Mouse (Mus musculus) ovary, postnatal 10 days (tissue): ENCODE results near the gene Gm13698.
"Not testable (repeated sequence)": the region's sequence is repeated elsewhere in the genome, so short reads cannot be mapped to it uniquely, and the experiment has no call there.

Experiments used
- DNase-seq: peaks from one replicate; pipeline ENCODE4 v3.0.0; 2022; ENCODE audit warnings: low spot score

Gene Gm13698

DNA sequence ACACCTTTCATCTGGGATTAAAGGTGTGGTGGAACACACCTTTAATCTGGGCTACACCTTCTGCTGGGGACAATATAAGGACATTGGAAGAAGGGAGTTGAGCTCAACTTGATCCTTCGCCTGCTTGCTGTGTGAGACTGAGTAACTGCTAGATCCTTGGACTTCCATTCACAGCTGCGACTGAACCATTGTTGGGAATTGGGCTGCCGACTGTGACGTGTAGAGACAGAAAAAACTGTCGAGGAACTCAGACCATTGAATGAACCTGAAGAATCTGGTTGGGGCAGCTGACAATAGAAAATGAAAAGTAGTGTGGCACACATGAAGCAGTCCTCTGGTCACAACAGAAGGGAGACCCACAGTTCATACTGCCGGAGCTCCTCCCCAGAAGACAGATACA, at the start of gene Gm13698:
Gm13698 (plus strand) TSS at position 301 of the 400 bp plus-strand sequence.
- not testable (repeated sequence) for DNase-seq

DNA sequence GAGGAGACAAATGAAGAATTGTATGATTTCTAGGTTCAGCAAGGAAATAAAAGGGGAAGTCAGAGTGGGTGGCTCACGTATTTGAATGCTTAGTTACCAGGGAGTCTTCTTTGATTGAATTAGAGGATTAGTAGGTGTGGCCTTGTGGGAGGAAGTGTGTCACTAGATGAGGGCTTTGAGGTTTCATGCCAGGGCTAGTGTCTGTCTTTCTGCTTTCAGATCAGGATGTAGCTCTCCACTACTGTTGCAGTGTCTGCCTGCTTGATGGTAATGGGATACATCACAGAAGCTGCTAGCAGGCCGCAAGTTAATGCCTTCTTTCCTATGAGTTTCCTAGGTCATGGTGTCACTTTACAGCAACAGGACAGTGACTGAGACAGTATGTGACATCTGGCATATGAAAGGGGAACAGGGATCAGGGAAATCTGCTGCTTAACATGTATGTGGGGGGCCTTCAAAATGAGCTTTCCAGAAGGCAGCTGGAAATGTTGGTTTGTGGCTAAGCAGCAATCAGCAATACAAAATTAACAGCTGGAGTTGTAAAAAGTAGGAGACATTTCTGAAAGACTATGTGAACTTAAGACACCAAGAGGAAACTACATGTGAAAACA, 25.9 kb upstream of the Gm13698 start:
- DNase-seq, result no peak

DNA sequence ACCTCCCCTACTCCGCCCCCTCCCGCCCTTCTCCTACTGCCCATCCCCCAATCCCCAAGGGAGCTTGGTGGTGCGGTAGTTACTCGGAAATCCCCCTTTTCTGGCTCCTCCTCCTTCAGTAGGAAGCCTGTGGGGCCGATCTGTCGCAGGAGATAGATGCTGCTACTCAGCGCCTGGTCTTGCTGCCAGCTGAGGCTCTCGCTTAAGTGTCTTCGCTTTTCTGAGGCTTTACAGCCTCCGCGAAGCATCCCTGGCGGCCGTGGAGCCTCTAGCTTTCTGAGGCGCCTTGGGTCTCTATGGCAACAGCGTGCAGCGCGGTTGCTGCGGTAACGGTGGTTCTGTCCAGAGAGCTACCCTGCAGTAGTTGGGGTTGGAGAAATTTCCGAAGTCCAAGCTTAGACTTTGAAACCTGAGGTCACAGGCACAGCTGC, 14.5 kb upstream of the Gm13698 start, which contains the start of gene Zswim2:
Zswim2 (minus strand) TSS at position 298 of the 431 bp plus-strand sequence.
- DNase-seq, result no peak

DNA sequence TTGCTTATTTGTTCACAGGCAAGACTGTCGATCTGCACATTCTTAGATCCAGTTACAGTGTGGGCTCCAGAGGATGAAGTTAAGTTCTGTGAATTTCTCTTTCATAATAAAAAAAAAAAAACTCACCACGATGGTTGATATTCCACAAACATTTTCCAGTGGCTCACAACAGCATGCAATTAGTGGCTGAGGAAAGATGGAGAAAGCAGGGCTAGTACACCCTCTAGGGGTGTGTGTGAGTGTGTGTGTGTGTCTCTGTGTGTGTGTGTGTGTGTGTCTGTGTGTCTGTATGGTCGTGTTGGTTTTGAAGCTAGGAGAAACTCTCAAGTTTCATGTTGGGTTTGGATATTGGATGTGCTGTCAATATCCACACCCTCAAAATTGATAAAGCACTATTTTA, 14.1 kb upstream of the Gm13698 start:
- no peak for DNase-seq

DNA sequence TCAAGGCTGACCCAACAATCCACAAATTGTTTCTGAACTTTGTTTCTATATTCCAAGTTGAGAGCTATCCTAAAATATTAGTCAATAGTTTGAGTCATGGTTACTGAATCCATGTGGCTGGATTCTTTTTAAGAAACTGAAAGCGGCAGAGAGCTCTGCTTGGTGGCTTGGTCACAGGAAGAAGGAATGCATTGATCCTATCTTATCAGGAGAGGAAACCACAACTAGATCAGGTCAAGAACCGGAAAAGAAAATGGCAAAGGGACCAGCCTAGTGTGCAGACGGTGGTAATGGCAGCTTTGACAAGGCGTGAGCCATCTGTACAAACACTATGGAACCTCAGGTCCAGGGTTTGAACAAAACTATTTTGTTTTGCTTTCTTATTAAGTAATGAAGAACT, 13.7 kb upstream of the Gm13698 start:
- DNase-seq, result no peak

DNA sequence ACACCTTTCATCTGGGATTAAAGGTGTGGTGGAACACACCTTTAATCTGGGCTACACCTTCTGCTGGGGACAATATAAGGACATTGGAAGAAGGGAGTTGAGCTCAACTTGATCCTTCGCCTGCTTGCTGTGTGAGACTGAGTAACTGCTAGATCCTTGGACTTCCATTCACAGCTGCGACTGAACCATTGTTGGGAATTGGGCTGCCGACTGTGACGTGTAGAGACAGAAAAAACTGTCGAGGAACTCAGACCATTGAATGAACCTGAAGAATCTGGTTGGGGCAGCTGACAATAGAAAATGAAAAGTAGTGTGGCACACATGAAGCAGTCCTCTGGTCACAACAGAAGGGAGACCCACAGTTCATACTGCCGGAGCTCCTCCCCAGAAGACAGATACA, 5.7 kb downstream of the Gm13698 start, which contains the start of gene Gm13693:
Gm13693 (plus strand) TSS at position 301 of the 400 bp plus-strand sequence.
- not testable (repeated sequence) for DNase-seq

DNA sequence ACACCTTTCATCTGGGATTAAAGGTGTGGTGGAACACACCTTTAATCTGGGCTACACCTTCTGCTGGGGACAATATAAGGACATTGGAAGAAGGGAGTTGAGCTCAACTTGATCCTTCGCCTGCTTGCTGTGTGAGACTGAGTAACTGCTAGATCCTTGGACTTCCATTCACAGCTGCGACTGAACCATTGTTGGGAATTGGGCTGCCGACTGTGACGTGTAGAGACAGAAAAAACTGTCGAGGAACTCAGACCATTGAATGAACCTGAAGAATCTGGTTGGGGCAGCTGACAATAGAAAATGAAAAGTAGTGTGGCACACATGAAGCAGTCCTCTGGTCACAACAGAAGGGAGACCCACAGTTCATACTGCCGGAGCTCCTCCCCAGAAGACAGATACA, 11.5 kb downstream of the Gm13698 start, which contains the start of gene Gm13695:
Gm13695 (plus strand) TSS at position 301 of the 400 bp plus-strand sequence.
- DNase-seq, result not testable (repeated sequence)

DNA sequence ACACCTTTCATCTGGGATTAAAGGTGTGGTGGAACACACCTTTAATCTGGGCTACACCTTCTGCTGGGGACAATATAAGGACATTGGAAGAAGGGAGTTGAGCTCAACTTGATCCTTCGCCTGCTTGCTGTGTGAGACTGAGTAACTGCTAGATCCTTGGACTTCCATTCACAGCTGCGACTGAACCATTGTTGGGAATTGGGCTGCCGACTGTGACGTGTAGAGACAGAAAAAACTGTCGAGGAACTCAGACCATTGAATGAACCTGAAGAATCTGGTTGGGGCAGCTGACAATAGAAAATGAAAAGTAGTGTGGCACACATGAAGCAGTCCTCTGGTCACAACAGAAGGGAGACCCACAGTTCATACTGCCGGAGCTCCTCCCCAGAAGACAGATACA, 17.3 kb downstream of the Gm13698 start, which contains the start of gene Gm13696:
Gm13696 (plus strand) TSS at position 301 of the 400 bp plus-strand sequence.
- not testable (repeated sequence) for DNase-seq

DNA sequence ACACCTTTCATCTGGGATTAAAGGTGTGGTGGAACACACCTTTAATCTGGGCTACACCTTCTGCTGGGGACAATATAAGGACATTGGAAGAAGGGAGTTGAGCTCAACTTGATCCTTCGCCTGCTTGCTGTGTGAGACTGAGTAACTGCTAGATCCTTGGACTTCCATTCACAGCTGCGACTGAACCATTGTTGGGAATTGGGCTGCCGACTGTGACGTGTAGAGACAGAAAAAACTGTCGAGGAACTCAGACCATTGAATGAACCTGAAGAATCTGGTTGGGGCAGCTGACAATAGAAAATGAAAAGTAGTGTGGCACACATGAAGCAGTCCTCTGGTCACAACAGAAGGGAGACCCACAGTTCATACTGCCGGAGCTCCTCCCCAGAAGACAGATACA, 23.1 kb downstream of the Gm13698 start, which contains the start of gene Gm13694:
Gm13694 (plus strand) TSS at position 301 of the 400 bp plus-strand sequence.
- DNase-seq, result not testable (repeated sequence)

DNA sequence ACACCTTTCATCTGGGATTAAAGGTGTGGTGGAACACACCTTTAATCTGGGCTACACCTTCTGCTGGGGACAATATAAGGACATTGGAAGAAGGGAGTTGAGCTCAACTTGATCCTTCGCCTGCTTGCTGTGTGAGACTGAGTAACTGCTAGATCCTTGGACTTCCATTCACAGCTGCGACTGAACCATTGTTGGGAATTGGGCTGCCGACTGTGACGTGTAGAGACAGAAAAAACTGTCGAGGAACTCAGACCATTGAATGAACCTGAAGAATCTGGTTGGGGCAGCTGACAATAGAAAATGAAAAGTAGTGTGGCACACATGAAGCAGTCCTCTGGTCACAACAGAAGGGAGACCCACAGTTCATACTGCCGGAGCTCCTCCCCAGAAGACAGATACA, 28.9 kb downstream of the Gm13698 start, which contains the start of gene Gm13697:
Gm13697 (plus strand) TSS at position 301 of the 400 bp plus-strand sequence.
- not testable (repeated sequence) for DNase-seq

DNA sequence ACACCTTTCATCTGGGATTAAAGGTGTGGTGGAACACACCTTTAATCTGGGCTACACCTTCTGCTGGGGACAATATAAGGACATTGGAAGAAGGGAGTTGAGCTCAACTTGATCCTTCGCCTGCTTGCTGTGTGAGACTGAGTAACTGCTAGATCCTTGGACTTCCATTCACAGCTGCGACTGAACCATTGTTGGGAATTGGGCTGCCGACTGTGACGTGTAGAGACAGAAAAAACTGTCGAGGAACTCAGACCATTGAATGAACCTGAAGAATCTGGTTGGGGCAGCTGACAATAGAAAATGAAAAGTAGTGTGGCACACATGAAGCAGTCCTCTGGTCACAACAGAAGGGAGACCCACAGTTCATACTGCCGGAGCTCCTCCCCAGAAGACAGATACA, 34.8 kb downstream of the Gm13698 start, which contains the start of gene Gm13691:
Gm13691 (plus strand) TSS at position 301 of the 400 bp plus-strand sequence.
- DNase-seq, result not testable (repeated sequence)

DNA sequence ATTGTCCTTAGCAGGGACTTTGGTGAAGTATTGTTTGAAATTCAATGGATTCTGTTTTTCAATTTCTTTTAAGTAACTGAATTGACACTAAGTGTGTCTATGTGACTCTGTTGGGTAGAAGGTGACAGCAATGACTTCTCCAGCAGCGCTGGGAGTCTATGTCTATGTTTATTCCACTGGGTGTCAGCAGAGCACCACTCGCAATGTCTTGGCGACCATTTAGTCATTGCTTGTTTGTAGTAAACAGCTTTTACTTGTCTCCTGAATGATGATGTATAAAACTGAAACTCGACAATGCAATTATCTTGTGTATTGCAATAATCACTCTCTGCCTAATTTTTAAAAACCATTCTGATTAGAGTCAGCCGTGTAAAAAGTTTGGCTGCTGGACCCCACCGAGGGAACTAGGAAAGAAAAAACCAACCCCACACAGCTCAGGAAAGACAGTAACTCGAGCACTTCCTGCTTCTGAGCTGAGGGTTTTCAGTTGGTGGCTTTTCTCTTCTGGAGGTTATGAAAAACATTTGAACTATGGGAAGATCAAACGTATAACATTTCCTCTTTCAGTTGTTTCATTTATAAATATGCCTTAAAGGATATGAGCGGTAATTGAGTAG, 38.3 kb downstream of the Gm13698 start:
- DNase-seq, result not testable (repeated sequence)

DNA sequence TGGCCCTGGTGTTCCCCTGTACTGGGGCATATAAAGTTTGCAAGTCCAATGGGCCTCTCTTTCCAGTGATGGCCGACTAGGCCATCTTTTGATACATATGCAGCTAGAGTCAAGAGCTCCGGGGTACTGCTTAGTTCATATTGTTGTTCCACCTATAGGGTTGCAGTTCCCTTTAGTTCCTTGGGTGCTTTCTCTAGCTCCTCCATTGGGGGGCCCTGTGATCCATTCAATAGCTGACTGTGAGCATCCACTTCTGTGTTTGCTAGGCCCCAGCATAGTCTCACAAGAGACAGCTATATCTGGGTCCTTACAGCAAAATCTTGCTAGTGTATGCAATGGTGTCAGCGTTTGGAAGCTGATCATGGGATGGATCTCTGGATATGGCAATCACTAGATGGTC, 39.0 kb downstream of the Gm13698 start:
- DNase-seq, result not testable (repeated sequence)
